Mouse (Mus musculus) MEL (cell line): ENCODE measurements around the gene Sema6d. TPM values are rescaled to one million over a fixed set of nuclear protein-coding genes. Genes with fewer than 3 reads are reported as not detected.

ENCODE experiments used
- DNase-seq: peaks from one replicate; pipeline ENCODE4 v3.0.0; 2011; ENCODE audit warnings: low read depth, low spot score
- H3K27ac ChIP-seq: 2 replicates; pipeline ENCODE4 v1.5.1; 2012; ENCODE audit warnings: low read depth, mild to moderate bottlenecking, control low read depth, low read length, moderate library complexity; ENCODE audit not compliant: control insufficient read depth
- H3K27me3 ChIP-seq, 2 experiments: fragments of 150-350 bp in 1 of 2; sonication (generic) in 1 of 2; 2 replicates each; pipeline ENCODE4 v1.6.1; 2012; ENCODE audit warnings: low read length in 2 of 2, mild to moderate bottlenecking in 2 of 2, improper control_type of control experiment in 1 of 2, moderate library complexity in 1 of 2; ENCODE audit not compliant: insufficient read depth in 2 of 2, control insufficient read depth in 1 of 2
- H3K36me3 ChIP-seq, 2 experiments: 2 replicates each; pipeline ENCODE4 v1.6.1; 2012 to 2014; ENCODE audit warnings: low read length in 2 of 2, improper control_type of control experiment in 1 of 2, inconsistent platforms in 1 of 2, mild to moderate bottlenecking in 1 of 2; ENCODE audit not compliant: insufficient read depth in 2 of 2, control insufficient read depth in 1 of 2
- H3K4me1 ChIP-seq, 2 experiments: fragments of 150-350 bp in 1 of 2; sonication (generic) in 1 of 2; 2 replicates each; pipeline ENCODE4 v1.6.1; 2012; ENCODE audit warnings: low read length in 2 of 2, improper control_type of control experiment in 1 of 2, mild to moderate bottlenecking in 1 of 2; ENCODE audit not compliant: insufficient read depth in 2 of 2, control insufficient read depth in 1 of 2
- H3K4me3 ChIP-seq, 2 experiments: fragments of 150-350 bp in 1 of 2; sonication (generic) in 1 of 2; 2 replicates each; pipeline ENCODE4 v1.5.1; 2012; ENCODE audit warnings: low read depth in 2 of 2, low read length in 2 of 2, mild to moderate bottlenecking in 2 of 2, moderate library complexity in 2 of 2, control low read depth in 1 of 2, improper control_type of control experiment in 1 of 2; ENCODE audit not compliant: control insufficient read depth in 1 of 2, insufficient read depth in 1 of 2
- H3K79me2 ChIP-seq: 2 replicates; pipeline ENCODE4 v1.6.1; 2012; ENCODE audit warnings: mild to moderate bottlenecking, low read length, moderate library complexity; ENCODE audit not compliant: control insufficient read depth, poor library complexity, insufficient read depth
- H3K9ac ChIP-seq: 2 replicates; pipeline ENCODE4 v1.6.1; 2012; ENCODE audit warnings: low read depth, mild to moderate bottlenecking, control low read depth, low read length, moderate library complexity; ENCODE audit not compliant: control insufficient read depth, poor library complexity, severe bottlenecking
- H3K9me3 ChIP-seq: fragments of 150-350 bp; sonication (generic); replicated peaks from 2 replicates; pipeline ENCODE4 v1.6.1; 2012; ENCODE audit warnings: mild to moderate bottlenecking, low read length, improper control_type of control experiment, moderate library complexity; ENCODE audit not compliant: insufficient read depth
- BHLHE40 ChIP-seq: IDR thresholded peaks from 2 replicates; pipeline ENCODE4 v1.6.1; 2012; ENCODE audit warnings: low read depth, mild to moderate bottlenecking, inconsistent platforms, low read length, improper control_type of control experiment, borderline replicate concordance
- CHD2 ChIP-seq: IDR thresholded peaks from 2 replicates; pipeline ENCODE4 v1.6.1; 2011; ENCODE audit warnings: low read length, improper control_type of control experiment
- CTCF ChIP-seq, 3 experiments: IDR thresholded peaks in 2 of 3; conservative IDR thresholded peaks in 1 of 3; 2 replicates each; pipeline ENCODE4 v1.5.1; 2011 to 2012; ENCODE audit warnings: low read length in 3 of 3, low read depth in 2 of 3, mild to moderate bottlenecking in 2 of 3, improper control_type of control experiment in 1 of 3, inconsistent platforms in 1 of 3, mixed read lengths in 1 of 3, moderate library complexity in 1 of 3; ENCODE audit not compliant: control insufficient read depth in 1 of 3, insufficient read depth in 1 of 3, poor library complexity in 1 of 3, severe bottlenecking in 1 of 3
- HCFC1 ChIP-seq: IDR thresholded peaks from 2 replicates; pipeline ENCODE4 v1.6.1; 2012; ENCODE audit warnings: low read depth, mild to moderate bottlenecking, inconsistent platforms, low read length, improper control_type of control experiment, moderate library complexity
- KAT2A ChIP-seq: conservative IDR thresholded peaks from 2 replicates; pipeline ENCODE4 v1.6.1; 2012; ENCODE audit warnings: low read depth, low read length, improper control_type of control experiment, inconsistent platforms
- MAFK ChIP-seq: IDR thresholded peaks from 2 replicates; pipeline ENCODE4 v1.6.1; 2011; ENCODE audit warnings: low read depth, mild to moderate bottlenecking, low read length, improper control_type of control experiment, borderline replicate concordance
- MAZ ChIP-seq: IDR thresholded peaks from 2 replicates; pipeline ENCODE4 v1.6.1; 2012; ENCODE audit warnings: low read depth, mild to moderate bottlenecking, inconsistent platforms, low read length, improper control_type of control experiment
- MXI1 ChIP-seq: IDR thresholded peaks from 2 replicates; pipeline ENCODE4 v1.6.1; 2011; ENCODE audit warnings: mild to moderate bottlenecking, low read depth, low read length, improper control_type of control experiment
- MYB ChIP-seq: IDR thresholded peaks from 2 replicates; pipeline ENCODE4 v1.6.1; 2011; ENCODE audit warnings: mild to moderate bottlenecking, low read depth, low read length, improper control_type of control experiment
- MYC ChIP-seq: IDR thresholded peaks from 2 replicates; pipeline ENCODE4 v1.6.1; 2011; ENCODE audit warnings: low read depth, mild to moderate bottlenecking, low read length, improper control_type of control experiment, moderate library complexity
- POLR2A ChIP-seq, 2 experiments: IDR thresholded peaks; 2 replicates each; pipeline ENCODE4 v1.6.1; 2011 to 2012; ENCODE audit warnings: low read length in 2 of 2, mild to moderate bottlenecking in 2 of 2, control low read depth in 1 of 2, improper control_type of control experiment in 1 of 2, low read depth in 1 of 2, moderate library complexity in 1 of 2; ENCODE audit not compliant: control insufficient read depth in 1 of 2, insufficient read depth in 1 of 2, poor library complexity in 1 of 2
- POLR2AphosphoS2 ChIP-seq: IDR thresholded peaks from 2 replicates; pipeline ENCODE4 v1.6.1; 2011; ENCODE audit warnings: low read length, improper control_type of control experiment
- POLR2AphosphoS5 ChIP-seq: IDR thresholded peaks from 2 replicates; pipeline ENCODE4 v1.6.1; 2012; ENCODE audit warnings: low read depth, borderline replicate concordance, mild to moderate bottlenecking, inconsistent platforms, low read length, moderate library complexity, mixed read lengths
- RCOR1 ChIP-seq: IDR thresholded peaks from 2 replicates; pipeline ENCODE4 v1.6.1; 2012; ENCODE audit warnings: low read depth, mild to moderate bottlenecking, inconsistent platforms, low read length, improper control_type of control experiment
- SIN3A ChIP-seq: IDR thresholded peaks from 2 replicates; pipeline ENCODE4 v1.6.1; 2012; ENCODE audit warnings: low read length, improper control_type of control experiment, inconsistent platforms
- TBP ChIP-seq: IDR thresholded peaks from 2 replicates; pipeline ENCODE4 v1.8.0; 2011; ENCODE audit warnings: low read depth, low read length, improper control_type of control experiment
- TCF12 ChIP-seq: IDR thresholded peaks from 2 replicates; pipeline ENCODE4 v1.6.1; 2014; ENCODE audit warnings: low read depth, mild to moderate bottlenecking, inconsistent platforms, low read length, improper control_type of control experiment, moderate library complexity
- ZKSCAN1 ChIP-seq: IDR thresholded peaks from 2 replicates; pipeline ENCODE4 v1.6.1; 2012; ENCODE audit warnings: low read depth, mild to moderate bottlenecking, inconsistent platforms, low read length, improper control_type of control experiment, moderate library complexity
- polyA plus RNA-seq, 2 experiments: library from polyadenylated mRNA; stranded (reverse) in 1 of 2; unstranded in 1 of 2; fragments of >175 nt in 1 of 2; fragments of >200 nt in 1 of 2; gene quantifications; 2 replicates each; pipeline versions ENCODE4 v1.2.1 to v1.2.4; 2012; ENCODE audit warnings: low replicate concordance in 2 of 2, low read depth in 1 of 2; ENCODE audit not compliant: insufficient read length in 2 of 2, insufficient read depth in 1 of 2, missing spikeins in 1 of 2
- total RNA-seq: library from RNA; depleted of rRNA; stranded (reverse); fragments of 300-350 nt; gene quantifications from 2 replicates; pipeline ENCODE4 v1.2.3, GENCODE M21; 2012

The Sema6d gene
- total and polyA plus RNA-seq, 3 experiments = not detected

DNA sequence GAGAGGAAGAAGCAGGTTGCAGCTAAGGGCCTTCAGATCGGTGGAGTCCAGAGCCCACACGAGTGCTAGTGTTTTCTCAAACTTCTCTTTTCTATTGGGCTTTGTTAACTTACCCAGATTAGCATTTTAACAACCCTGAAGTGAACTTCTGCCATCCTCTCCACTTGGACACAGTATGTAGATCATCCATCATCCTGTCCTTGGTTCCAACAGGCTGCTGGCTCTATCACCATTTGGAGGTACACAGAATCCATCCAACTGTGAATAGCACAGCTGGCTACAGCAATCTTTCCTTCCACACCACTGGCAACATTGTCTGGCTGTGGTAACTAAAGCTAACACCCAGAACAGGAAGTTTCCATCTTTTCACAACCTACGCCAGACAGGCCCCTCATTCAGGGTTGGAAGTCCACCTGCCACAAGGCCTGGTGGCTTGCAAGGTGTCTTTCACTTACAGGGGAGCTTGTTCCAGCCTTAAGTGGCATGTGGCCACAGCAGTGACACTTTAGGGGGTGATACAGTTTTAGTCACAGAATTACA lies 524.0 kb downstream of the Sema6d start:
- H3K9ac ChIP-seq = no peak overlapping the region
- no peaks in the 10 kb centered on the region for H3K27me3 ChIP-seq
- no peaks in the 10 kb centered on the region for H3K79me2 ChIP-seq
- H3K4me1 ChIP-seq = no peaks in the 10 kb centered on the region
- no peaks in the 10 kb centered on the region for H3K9me3 ChIP-seq
- DNase-seq = no peak
- no peak for TF ChIP-seq MAFK
- TF ChIP-seq HCFC1 = no peak
- no peak for TF ChIP-seq KAT2A
- no peak for TF ChIP-seq SIN3A
- TF ChIP-seq MAZ = no peak
- TF ChIP-seq BHLHE40 = no peak
- no peak for TF ChIP-seq MYC
- H3K36me3 ChIP-seq = no peaks in the 10 kb centered on the region
- H3K4me3 ChIP-seq = no peak overlapping the region
- H3K27ac ChIP-seq = no peak overlapping the region

GRCm38 (mm10) chr2:124616746-124617145 lies 527.0 kb downstream of the Sema6d start:
- Histone ChIP-seq H3K79me2 (no peaks in the 10 kb centered on the region), H3K36me3 (no peaks in the 10 kb centered on the region), H3K27me3 (no peaks in the 10 kb centered on the region), H3K9ac (no peak overlapping the region), H3K4me1 (no peaks in the 10 kb centered on the region), H3K4me3 (no peak overlapping the region)
- TF ChIP-seq POLR2A (IDR thresholded peaks at IDR 0.05; ENCODE audit: control insufficient read depth in 1 of 2, insufficient read depth in 1 of 2, low read depth in 1 of 2, low read length in 2 of 2, poor library complexity in 1 of 2) (no peak), HCFC1 (no peak), CHD2 (no peak), TBP (no peak), MYB (no peak), MAZ (no peak), ZKSCAN1 (no peak), CTCF (IDR thresholded peaks at IDR 0.05 in 2 of 3, conservative IDR thresholded peaks at IDR 0.05 in 1 of 3; ENCODE audit: control insufficient read depth in 1 of 3, insufficient read depth in 1 of 3, low read depth in 2 of 3, low read length in 3 of 3, poor library complexity in 1 of 3, severe bottlenecking in 1 of 3) (no peak), RCOR1 (no peak), POLR2AphosphoS2 (no peak), MYC (no peak), POLR2AphosphoS5 (no peak), KAT2A (no peak), TCF12 (no peak), MXI1 (no peak)
- TF ChIP-seq, all 39 proteins: peak for 0
- H3K9me3 ChIP-seq = no peaks in the 10 kb centered on the region
- no peak overlapping the region for H3K27ac ChIP-seq
- no peak for DNase-seq
